Mouse (Mus musculus): ENCODE data around the gene Rufy2.

GRCm38 (mm10) chr10:63060406-63060805 lies 80.4 kb downstream of the Rufy2 start:
- TF ChIP-seq JUN (IDR thresholded peaks at IDR 0.05; ENCODE audit: insufficient read depth, low read depth, low read length), result no peak
- TF ChIP-seq SMC3 (IDR thresholded peaks at IDR 0.05; ENCODE audit: low read depth, low read length), result no peak
- TF ChIP-seq CTCF (conservative IDR thresholded peaks at IDR 0.05 in 1 of 2, IDR thresholded peaks at IDR 0.05 in 1 of 2; ENCODE audit: low read depth in 2 of 2, low read length in 2 of 2), result no peak
- TF ChIP-seq ETS1 (conservative IDR thresholded peaks at IDR 0.05; ENCODE audit: low read depth, low read length), result no peak
- TF ChIP-seq MXI1 (IDR thresholded peaks at IDR 0.05; ENCODE audit: low read depth, low read length), result no peak
- no peak for TF ChIP-seq MEF2A (IDR thresholded peaks at IDR 0.05; ENCODE audit: borderline replicate concordance, low read depth, low read length)
- TF ChIP-seq MAX (IDR thresholded peaks at IDR 0.05; ENCODE audit: low read length), result no peak
- no peak for TF ChIP-seq POLR2A (IDR thresholded peaks at IDR 0.05; ENCODE audit: low read depth, low read length)
- no peak for TF ChIP-seq NRF1 (IDR thresholded peaks at IDR 0.05; ENCODE audit: low read depth, low read length)
